Mouse (Mus musculus): ENCODE results near the gene Wasf2. TPM values are rescaled to one million over a fixed set of nuclear protein-coding genes. Genes with fewer than 3 reads are reported as not detected.

Gene Wasf2
- total and polyA plus RNA-seq, 3 experiments: 34.6 to 83.8 (median 77.5) TPM

DNA sequence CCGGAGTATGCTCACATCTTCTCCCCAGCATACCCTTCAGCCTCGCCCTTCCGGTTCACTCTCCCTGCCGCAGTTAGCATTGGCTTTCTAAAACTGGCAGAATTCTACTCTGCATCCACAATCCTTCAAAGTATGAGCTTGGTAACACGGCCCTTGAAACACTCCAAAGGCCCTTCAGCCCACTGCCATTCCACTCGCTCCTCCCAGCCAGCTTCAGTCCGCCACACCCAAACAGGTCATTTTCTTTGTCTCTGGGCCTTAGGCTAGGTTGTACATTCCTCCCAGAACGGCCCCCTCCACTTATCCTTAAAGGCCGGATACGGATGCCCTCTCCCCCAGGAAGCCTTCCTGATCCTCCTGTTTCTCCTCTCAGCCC lies 26.1 kb upstream of the Wasf2 start:
- Histone ChIP-seq H3K27me3 (ENCODE audit: control insufficient read depth, insufficient read depth, low read length) (no peaks in the 10 kb centered on the region), H3K9ac (ENCODE audit: low read depth, low read length) (peak overlapping the region; percentile 14; the same call in 1 of the 2 replicates), H3K79me2 (replicated peaks; ENCODE audit: control insufficient read depth, insufficient read depth, low read length) (no peaks in the 10 kb centered on the region), H3K27ac (peak overlapping the region; percentile 42), H3K4me1 (ENCODE audit: control insufficient read depth, insufficient read depth, low read length) (peaks cover 30% of the 10 kb centered on the region), H3K4me3 (no peak overlapping the region), H3K36me3 (ENCODE audit: control insufficient read depth, insufficient read depth, low read length) (no peaks in the 10 kb centered on the region)
- WGBS: 31% methylated on average over 10 of the region's 10 CpGs
- intact Hi-C loops (cut with DNase I): no loop called here
- TF ChIP-seq CTCF (IDR thresholded peaks at IDR 0.05): no peak
- no peak for TF ChIP-seq POLR2A (IDR thresholded peaks at IDR 0.05; ENCODE audit: insufficient read depth, low read depth, low read length)
- TF ChIP-seq EP300 (IDR thresholded peaks at IDR 0.05; ENCODE audit: insufficient read depth, low read depth, low read length): no peak
- no peak for DNase-seq

DNA sequence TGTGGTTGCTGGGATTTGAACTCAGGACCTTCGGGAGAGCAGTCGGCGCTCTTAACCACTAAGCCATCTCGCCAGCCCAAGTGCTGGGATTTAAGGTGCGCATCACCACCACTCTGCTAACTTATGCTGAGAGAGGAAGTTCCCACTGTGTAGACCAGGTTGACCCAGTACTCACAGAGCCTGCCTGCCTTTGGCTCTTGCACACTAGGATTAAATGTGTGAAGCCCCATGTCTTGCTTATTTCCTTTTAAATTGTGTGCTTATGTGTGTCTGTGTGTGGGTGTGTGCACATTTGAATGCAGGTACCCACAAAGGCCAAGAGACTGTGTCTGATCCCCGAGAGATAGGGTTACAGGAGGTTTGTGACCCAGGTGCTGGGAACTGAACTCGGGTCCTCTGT lies 23.6 kb upstream of the Wasf2 start:
- no peak for DNase-seq
- H3K36me3 ChIP-seq (ENCODE audit: control insufficient read depth, insufficient read depth, low read length): no peaks in the 10 kb centered on the region
- H3K27ac ChIP-seq: peak overlapping the region; percentile 12; the same call in 1 of the 2 replicates
- H3K27me3 ChIP-seq (ENCODE audit: control insufficient read depth, insufficient read depth, low read length): no peaks in the 10 kb centered on the region
- H3K79me2 ChIP-seq (replicated peaks; ENCODE audit: control insufficient read depth, insufficient read depth, low read length): no peaks in the 10 kb centered on the region
- peaks cover 31% of the 10 kb centered on the region for H3K4me1 ChIP-seq (ENCODE audit: control insufficient read depth, insufficient read depth, low read length)
- H3K9ac ChIP-seq (ENCODE audit: low read depth, low read length): no peak overlapping the region
- intact Hi-C loops (cut with DNase I): no loop called here
- WGBS: 96% methylated on average over 7 of the region's 7 CpGs
- TF ChIP-seq POLR2A (IDR thresholded peaks at IDR 0.05; ENCODE audit: insufficient read depth, low read depth, low read length) (no peak), CTCF (IDR thresholded peaks at IDR 0.05) (no peak), EP300 (IDR thresholded peaks at IDR 0.05; ENCODE audit: insufficient read depth, low read depth, low read length) (no peak)
- no peak overlapping the region for H3K4me3 ChIP-seq

DNA sequence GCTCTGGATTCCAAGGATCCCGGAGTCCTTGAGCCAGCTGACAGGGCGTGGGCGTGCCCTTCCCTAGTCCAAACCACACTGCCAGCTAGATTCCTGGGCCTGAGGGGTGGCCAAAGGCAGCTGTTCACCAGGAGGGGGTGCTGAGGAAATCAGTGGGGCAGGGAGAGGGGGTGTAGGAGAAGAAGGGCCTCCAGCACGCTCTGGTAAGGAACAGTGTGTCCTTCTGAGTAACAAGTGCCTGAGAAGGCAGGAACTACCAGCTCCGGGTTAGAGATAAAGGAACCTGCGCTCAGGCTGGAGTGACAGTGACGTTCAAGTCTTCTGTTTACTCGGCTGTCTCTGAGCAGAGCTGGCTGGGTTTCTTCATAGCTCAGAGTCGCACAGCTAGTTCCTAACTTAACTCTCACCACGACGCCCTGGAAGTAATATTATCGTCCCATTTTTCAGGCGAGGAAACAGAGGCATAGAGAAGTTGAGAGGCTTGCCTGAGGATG lies 22.5 kb upstream of the Wasf2 start:
- no peak overlapping the region for H3K9ac ChIP-seq (ENCODE audit: low read depth, low read length)
- intact Hi-C loops (cut with DNase I): no loop called here

DNA sequence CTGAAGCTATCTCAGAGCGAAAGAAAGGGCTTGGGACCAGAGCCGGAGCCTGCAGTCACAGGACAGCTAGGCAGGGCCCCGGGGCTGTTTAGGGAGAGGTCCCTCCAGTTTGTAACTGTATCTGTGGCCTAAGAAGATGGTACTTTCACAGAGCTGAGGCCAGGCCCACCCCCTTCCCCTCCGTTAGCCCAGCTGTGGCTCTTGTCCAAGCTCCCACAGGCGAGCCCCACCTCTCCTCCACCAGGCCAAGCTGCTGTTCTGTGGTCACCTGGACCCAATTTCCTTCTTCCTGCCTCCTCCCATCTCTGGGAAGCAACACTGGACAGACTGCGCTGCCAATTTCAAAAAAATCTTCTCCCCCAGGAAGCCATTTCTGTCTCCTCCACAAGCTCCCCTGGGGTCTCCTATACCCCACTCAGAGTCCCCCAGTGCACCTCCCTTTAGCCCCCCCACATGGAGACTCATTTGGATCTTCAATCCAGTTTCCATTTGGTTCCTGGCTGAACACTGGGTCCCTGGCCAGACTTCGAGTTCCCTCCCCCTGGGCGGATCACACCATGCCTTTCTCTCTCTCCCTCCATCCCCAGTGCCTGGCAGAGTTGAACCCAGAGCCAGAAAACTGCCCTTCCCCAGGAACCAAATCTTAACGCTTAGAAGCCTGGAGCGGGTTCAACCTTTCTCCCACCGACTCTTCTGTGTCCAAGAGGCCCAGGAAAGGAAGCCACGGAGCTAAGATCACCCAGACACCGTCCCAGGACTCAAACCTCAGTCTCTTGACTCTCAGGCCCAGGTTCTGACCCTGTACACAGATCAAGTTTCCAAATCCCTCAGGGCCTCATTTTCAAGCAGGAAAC lies 21.6 kb upstream of the Wasf2 start:
- intact Hi-C loops (cut with DNase I): no loop called here
- no peaks in the 10 kb centered on the region for H3K27me3 ChIP-seq (ENCODE audit: control insufficient read depth, insufficient read depth, low read length)

More for the DNA sequence above, 22.5 kb upstream of the Wasf2 start:
- H3K27me3 ChIP-seq (ENCODE audit: control insufficient read depth, insufficient read depth, low read length): no peaks in the 10 kb centered on the region
- no peaks in the 10 kb centered on the region for H3K79me2 ChIP-seq (replicated peaks; ENCODE audit: control insufficient read depth, insufficient read depth, low read length)
- 29% methylated on average over 13 of the region's 13 CpGs for WGBS
- TF ChIP-seq CTCF (IDR thresholded peaks at IDR 0.05): peak; percentile 38
- 0 out of 2 replicates have a peak, but pooled peaks have one; percentile 22 for TF ChIP-seq POLR2A (IDR thresholded peaks at IDR 0.05; ENCODE audit: insufficient read depth, low read depth, low read length)
- peak; percentile 54; the same call in 1 of the 2 replicates for TF ChIP-seq EP300 (IDR thresholded peaks at IDR 0.05; ENCODE audit: insufficient read depth, low read depth, low read length)
- H3K4me1 ChIP-seq (ENCODE audit: control insufficient read depth, insufficient read depth, low read length): peaks cover 28% of the 10 kb centered on the region
- H3K27ac ChIP-seq: peak overlapping the region; percentile 90
- no peaks in the 10 kb centered on the region for H3K36me3 ChIP-seq (ENCODE audit: control insufficient read depth, insufficient read depth, low read length)
- peak; percentile 71 to 78 for DNase-seq
- no peak overlapping the region for H3K4me3 ChIP-seq

DNA sequence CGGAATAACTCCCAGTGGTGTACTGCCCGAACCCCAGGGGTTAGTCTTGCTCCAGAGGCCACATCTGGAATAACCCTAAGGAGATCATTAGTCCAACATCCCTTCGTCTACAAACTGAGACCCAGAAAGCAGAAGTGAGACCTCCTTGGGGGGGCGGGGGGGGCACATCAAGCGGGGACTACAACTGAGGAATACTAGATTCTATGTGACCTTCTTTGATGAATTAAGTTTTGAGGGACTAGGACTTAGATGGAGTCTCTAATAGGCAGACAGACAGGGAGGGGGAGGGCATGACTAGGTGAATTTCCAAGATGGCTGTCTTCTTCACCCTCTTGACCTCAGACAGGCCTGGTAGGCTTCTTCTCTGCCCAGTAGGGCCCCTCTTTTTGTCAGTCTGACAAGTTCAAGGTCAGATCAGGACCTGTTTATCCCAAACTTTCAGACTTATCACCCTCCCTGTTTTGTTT lies 20.9 kb upstream of the Wasf2 start:
- peaks cover 21% of the 10 kb centered on the region for H3K4me1 ChIP-seq (ENCODE audit: control insufficient read depth, insufficient read depth, low read length)
- H3K79me2 ChIP-seq (replicated peaks; ENCODE audit: control insufficient read depth, insufficient read depth, low read length): no peaks in the 10 kb centered on the region
- no peaks in the 10 kb centered on the region for H3K36me3 ChIP-seq (ENCODE audit: control insufficient read depth, insufficient read depth, low read length)
- no peaks in the 10 kb centered on the region for H3K27me3 ChIP-seq (ENCODE audit: control insufficient read depth, insufficient read depth, low read length)
- H3K27ac ChIP-seq: peak overlapping the region; percentile 90
- no peak for DNase-seq
- TF ChIP-seq EP300 (IDR thresholded peaks at IDR 0.05; ENCODE audit: insufficient read depth, low read depth, low read length): no peak
- no peak for TF ChIP-seq POLR2A (IDR thresholded peaks at IDR 0.05; ENCODE audit: insufficient read depth, low read depth, low read length)
- TF ChIP-seq CTCF (IDR thresholded peaks at IDR 0.05): no peak
- 56% methylated on average over 5 of the region's 5 CpGs for WGBS
- no peak overlapping the region for H3K9ac ChIP-seq (ENCODE audit: low read depth, low read length)
- intact Hi-C loops (cut with DNase I): no loop called here
- no peak overlapping the region for H3K4me3 ChIP-seq

More for the DNA sequence above, 21.6 kb upstream of the Wasf2 start:
- peak; percentile 76 to 77 for DNase-seq
- Histone ChIP-seq H3K4me1 (ENCODE audit: control insufficient read depth, insufficient read depth, low read length) (peaks cover 26% of the 10 kb centered on the region), H3K9ac (ENCODE audit: low read depth, low read length) (peak overlapping the region; percentile 5; the same call in 1 of the 2 replicates), H3K36me3 (ENCODE audit: control insufficient read depth, insufficient read depth, low read length) (no peaks in the 10 kb centered on the region), H3K79me2 (replicated peaks; ENCODE audit: control insufficient read depth, insufficient read depth, low read length) (no peaks in the 10 kb centered on the region), H3K4me3 (no peak overlapping the region), H3K27ac (peak overlapping the region; percentile 90)
- WGBS: 36% methylated on average over 13 of the region's 13 CpGs
- TF ChIP-seq EP300 (IDR thresholded peaks at IDR 0.05; ENCODE audit: insufficient read depth, low read depth, low read length): peak; percentile 26; the same call in 1 of the 2 replicates
- no peak for TF ChIP-seq POLR2A (IDR thresholded peaks at IDR 0.05; ENCODE audit: insufficient read depth, low read depth, low read length)

Measured in heart, adult 2 months (tissue).